Mouse (Mus musculus) C2C12 (cell line): ENCODE results near the gene Nlk.

Experiments used
- CEBPB ChIP-seq: IDR thresholded peaks from one replicate; pipeline ENCODE4 v1.6.1; 2011; ENCODE audit warnings: low read depth, mild to moderate bottlenecking, control low read depth, moderate library complexity
- CTCF ChIP-seq: IDR thresholded peaks from one replicate; pipeline ENCODE4 v1.5.1; 2011; ENCODE audit not compliant: control insufficient read depth, insufficient read depth, insufficient read length
- FOSL1 ChIP-seq: IDR thresholded peaks from one replicate; pipeline ENCODE4 v1.8.0; 2011; ENCODE audit warnings: mild to moderate bottlenecking, low read length; ENCODE audit not compliant: poor library complexity, insufficient read depth, severe bottlenecking
- MAX ChIP-seq: IDR thresholded peaks from one replicate; pipeline ENCODE4 v1.6.1; 2011; ENCODE audit warnings: mild to moderate bottlenecking, control low read depth
- MYOD1 ChIP-seq: IDR thresholded peaks from one replicate; pipeline ENCODE4 v1.6.1; 2011; ENCODE audit warnings: low read depth; ENCODE audit not compliant: control insufficient read depth, insufficient read length
- USF1 ChIP-seq: IDR thresholded peaks from one replicate; pipeline ENCODE4 v1.6.1; 2011; ENCODE audit warnings: low read depth, mild to moderate bottlenecking, control low read depth, moderate library complexity

DNA sequence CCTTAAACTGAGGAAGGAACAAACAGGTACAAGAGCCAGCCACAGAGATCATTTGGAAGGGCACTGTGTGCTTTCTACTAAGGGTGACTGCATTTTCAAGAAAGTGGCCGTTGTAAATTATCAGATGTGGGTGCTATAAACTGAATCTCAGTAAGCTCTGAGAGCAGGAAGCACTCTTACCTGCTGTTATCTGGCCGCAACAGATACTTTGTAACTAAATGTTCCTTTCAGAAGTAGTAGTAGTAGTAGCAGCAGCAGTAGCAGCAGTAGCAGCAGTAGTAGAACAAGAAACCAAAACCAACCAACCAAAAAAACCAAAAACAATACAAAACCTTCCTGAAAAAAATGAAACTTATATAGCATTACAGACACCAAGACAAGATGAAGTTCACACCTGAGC is 101.4 kb downstream of the Nlk start:
- TF ChIP-seq MAX, result no peak
- no peak for TF ChIP-seq CTCF
- TF ChIP-seq MYOD1, result no peak
- no peak for TF ChIP-seq CEBPB
- no peak for TF ChIP-seq FOSL1
- no peak for TF ChIP-seq USF1
